Mouse (Mus musculus) spleen, adult 18-20 months (tissue): ENCODE data around the gene Cox15.

Source experiments
- DNase-seq, 2 experiments: peaks; one replicate each; pipeline ENCODE4 v3.0.0; 2022; ENCODE audit warnings: mixed read lengths in 2 of 2

The Cox15 gene

DNA sequence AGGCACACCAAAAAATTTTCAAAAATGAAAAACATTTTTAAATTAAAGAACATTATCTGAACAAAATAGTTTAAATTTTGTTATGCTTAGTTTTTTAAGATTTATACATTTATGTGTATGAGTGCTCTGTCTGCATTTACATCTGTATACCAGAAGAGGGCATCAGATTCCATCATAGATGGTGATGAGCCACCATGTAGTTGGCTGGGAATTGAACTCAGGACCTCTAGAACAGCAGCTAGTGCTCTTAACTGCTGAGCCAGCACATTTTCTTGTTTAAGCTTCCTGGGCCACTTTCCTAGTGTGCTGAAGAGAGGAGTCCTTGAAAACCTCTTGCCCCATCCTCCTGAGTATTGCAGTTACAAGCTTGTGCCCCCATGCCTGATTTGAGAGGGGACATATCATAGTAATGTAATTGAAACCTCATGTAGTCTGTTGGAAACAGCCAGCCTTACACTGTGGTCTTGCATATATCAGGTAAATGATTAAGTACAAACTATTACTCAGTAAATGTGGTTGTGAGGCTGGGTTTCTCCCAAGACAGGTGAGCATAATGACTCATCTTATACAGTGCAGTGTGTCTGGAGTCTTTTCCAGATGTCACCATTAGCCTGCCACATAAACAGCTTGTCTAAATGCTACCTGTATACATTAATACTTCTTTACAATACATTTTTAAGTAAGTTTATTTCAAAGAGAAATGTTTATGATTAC is 8.9 kb upstream of the Cox15 start:
- DNase-seq = no peak

DNA sequence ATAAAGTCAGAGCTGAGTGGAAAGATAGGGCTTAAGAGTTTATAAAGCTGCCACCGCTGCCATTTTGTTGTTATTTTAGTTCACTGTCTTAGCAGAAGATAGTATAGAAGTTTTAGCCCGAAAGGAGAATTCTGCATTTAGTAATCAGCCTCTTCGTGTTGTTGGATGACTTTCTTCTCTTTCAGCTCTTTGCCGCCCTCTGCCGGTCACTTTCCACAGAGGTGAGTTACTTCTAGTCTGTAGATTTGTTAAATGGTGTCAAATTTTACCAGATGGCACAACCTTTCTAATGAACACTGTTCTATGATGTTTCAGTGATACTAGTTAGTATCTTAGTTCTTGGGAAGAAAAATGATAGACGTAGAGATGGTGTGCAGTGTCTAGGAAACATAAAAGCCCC is 7.7 kb upstream of the Cox15 start:
- peak; percentile 52 to 79 for DNase-seq

DNA sequence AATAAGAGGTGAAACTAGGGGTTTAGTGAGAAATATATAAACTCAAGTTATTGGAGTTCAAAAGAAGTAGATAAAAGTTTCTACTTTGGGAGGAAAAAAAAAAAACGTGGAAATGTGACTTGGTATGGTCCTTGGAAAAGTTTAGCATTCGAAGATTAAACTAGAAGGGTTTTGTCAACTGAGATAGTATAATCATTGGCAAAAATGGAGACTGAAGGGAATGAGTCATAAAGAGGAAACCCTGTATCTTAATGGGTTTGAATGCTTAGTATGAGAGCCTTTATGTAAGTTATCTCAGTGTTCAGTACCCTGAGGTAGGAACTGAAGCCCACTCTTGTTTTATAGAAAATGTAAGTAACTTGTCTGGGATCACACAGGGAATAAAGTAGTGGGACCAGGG is 2.1 kb upstream of the Cox15 start:
- no peak for DNase-seq

DNA sequence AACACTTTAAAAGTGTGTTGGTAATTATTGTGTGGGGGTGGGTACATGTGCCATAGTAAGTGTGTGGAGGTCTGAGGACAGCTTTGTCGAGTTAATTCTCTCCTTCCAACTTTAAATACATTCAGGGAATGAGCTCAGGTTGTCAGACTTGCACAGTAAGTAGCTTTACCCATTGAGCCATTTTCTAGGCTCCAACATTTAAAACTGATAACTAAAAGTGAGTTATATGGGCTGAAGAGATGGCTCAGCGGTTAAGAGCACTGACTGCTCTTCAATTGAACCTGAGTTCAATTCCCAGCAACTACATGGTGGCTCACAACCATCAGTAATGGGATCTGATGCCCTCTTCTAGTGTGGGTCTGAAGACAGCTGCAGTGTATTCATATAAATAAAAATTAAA is 1.4 kb upstream of the Cox15 start:
- no peak for DNase-seq

DNA sequence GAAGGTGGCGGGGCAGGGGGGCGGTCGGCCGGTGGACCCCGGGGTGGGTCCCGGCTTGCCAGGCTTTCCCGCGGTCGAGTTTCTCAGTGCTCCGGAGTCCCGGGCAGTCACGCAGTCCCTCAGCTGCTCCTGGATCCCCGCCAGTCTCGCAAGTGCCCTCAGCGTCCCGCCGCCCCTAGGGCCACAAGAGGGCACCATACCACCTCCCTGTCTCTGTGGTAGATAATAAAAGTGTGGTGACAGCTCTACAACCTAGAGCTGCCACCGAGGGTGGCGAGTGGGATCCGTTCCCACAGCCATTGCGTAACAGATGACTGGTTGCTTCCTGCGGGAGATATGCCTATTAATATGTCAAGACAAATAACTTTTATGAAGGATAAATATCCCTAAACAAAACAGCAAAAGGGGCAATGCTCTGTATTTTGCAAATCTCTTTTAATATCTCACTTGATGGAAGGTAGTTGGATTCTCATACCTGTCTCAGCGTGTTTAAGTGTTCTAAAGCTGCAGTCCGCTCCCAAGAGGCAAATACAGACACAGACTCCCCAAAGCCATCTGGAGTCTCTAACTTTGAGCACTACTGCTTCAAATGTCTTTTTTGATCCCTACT is 531 bp upstream of the Cox15 start:
- peak; percentile 80 to 87 for DNase-seq

DNA sequence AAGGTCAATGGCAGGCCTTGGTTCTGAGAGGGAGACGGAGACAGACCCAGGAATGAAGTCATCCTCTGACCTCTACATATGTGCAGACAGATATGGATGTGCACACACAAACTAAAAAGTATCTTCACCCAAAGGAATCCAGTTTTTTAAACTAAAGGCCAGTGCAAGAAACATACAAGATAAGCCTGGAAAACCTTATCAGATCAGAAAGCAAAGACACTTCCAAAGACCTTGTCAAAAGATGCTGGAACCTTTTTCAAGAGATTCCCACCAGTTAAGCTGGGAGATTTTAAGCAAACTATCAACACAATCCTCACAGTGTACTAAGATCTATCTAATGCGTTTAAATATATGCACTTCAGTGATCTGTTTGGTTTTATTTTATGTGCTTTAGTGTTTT is 2.8 kb downstream of the Cox15 start:
- DNase-seq = no peak

DNA sequence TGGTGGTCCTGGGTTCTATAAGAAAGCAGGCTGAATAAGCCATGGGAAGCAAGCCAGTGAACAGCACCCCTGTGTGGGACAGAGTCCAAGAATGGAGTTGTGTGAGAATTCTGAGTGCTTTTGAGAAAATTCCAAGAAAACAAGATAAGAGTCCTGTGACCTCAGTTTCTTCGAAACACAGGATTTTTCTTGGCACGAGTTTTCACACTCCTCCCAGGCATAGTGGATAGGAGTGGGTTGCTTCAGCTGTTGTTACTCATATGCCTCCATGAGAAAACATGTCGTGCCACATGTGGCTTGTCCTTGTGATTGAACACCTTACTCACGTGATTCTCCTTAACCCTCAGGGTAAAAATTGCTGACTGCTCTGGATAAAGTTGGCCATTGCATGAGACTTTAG is 4.9 kb downstream of the Cox15 start:
- no peak for DNase-seq

DNA sequence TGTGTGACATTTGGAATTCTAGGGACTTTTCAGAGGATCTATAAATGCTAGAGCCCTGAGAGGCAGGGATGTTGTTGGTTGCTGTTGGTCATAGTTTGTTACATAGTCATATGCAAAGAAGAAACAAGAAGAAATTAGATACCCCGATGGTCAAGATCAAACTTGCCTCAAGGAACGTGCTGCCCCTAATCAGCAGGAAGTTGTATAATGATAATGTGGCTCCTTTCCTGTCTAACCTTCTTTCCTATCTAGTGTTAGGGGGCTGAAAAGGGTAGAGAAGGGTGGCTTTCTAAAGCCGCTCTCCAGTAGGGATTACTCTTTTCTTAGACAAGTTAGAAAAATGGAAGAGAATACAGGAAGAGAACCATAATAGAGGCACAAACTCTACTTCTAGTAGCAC is 7.1 kb downstream of the Cox15 start:
- DNase-seq = no peak

DNA sequence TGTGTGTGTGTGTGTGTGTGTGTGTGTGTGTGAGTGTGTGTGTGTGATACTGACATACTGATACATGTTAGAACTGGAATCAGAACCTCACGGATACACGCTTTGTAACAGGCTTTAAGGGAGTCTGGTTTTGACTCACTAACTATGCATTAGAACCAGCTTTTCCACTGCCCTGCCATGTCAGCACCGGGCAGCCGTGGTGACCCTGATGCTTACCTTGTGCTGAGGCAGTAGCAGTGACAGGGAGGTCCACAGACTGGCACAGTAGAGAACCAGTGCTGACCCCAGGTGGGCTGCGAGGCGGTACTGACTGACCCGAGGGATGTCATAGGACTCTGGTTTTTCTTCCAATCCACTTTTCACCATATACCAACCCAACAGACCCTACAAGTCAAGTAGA is 9.4 kb downstream of the Cox15 start:
- no peak for DNase-seq

DNA sequence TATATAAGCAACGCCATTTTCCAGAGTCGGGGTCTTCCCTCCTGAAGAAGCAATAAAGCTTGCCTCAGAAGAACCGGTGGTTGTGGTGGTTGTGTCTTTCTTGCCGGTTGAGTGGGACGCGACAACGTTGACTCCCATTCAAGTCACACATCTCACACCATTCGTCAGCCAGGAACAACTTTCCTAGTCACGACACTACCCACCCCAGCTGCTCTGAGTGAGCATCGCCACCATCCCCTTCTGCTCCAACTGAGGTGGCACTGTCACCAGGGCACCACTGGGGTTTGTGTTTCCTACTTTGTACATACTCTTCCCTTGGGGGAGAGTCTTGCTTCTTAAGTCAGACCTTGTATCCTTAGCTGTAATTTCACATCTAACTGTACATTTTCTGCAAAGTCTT is 14.4 kb downstream of the Cox15 start:
- no peak for DNase-seq

DNA sequence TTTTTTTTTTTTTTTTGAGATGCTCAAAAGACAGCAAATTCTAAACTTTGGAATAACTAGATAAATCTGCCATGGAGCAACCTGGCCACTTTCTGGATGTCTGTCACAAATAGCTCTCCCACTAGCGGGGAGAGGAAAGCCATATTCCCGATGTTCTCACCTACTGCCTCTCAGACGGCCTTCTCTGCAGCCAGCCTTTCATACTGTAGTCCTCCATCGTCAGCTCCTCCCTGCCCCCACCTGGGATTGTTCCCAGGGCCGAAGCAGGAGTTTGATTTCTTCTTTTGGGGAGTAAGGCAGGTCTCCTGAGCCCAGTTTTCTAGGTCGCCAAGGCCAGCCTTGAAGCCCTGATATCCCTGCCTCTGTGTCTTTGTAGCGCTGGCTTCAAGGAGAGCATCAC is 21.6 kb downstream of the Cox15 start:
- DNase-seq = no peak

DNA sequence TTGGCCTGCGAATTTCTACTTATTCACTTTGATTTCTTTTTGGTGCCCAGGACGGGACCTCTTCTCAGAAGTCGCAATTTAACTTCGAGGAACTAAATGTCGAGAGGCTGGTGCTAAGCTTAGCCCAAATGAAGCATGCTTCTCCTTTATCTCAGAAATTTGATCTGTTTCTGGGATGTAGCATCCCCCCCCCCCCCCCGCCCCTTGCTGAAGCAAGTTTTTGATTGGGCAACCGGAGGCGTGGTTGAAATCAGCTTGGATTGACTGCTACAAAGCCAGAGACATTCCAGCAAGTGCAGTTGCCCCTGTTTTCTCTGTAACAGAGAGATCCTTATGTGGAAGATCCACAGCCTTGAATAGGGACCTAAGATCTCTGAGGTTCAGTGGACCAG is 22.8 kb downstream of the Cox15 start:
- DNase-seq = no peak

DNA sequence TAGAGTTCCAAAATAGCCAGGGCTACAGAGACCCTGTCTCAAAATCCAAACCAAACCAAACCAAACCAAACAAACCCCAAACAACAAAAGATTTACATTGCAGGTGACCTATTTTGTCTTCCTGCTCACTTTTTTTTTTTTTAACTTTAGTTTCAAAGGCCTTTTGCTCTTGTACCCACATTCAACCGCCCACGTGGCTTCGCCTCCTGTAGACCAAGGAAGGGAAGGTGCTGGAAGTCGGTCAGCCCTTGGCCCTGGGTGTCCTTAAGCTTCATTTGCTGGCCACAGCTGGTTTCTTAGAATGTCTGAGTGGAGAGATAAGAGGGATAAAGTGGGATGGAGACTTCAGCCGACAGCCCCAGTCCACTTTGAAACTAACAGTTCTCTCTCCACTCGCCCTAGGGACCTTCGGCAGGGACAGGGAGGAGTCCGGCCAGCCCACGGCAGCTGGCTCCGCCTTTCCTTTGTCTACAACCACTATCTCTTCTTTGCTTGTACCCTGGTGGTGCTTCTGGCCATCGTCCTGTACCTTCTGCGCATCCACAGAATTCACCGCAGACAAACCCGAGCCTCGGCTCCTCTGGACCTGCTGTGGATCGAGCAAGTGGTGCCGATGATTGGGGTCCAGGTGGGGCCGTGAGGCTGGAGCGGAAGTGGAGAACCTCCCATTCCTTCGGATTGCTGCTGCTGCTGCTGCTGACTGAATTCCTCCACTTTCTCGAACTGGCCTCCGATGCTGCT is 23.3 kb downstream of the Cox15 start:
- no peak for DNase-seq

DNA sequence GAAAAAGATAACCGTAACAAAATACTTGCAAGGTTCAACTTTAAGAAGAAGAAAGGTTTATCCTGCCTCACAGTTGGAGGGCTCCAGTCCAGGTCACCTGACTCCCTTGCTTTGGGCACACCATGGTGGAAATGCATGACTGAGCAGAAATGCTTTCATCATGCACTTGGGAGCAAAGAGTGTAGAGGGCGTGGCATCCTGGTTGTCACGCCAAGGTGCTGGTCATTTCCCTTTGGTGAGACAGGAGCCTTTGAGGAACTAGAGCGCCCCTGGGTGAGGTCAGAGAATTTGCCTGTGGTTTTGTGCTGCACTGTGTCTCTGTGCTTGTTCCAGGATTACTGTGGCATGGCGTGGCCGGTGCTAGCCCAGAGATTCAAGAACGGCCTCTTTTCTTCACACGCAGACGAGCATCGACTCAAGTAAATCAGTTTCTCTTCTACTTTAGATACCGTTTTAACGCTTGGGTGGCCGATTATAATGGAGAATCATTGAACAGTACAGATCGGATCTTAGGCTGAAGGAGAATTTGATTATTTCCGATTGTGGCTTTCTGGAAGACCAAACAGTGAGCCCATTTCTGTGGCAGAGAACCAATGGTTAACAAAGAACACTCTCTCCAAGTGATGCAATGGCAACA is 26.2 kb downstream of the Cox15 start:
- peak; percentile 15 to 26 for DNase-seq

DNA sequence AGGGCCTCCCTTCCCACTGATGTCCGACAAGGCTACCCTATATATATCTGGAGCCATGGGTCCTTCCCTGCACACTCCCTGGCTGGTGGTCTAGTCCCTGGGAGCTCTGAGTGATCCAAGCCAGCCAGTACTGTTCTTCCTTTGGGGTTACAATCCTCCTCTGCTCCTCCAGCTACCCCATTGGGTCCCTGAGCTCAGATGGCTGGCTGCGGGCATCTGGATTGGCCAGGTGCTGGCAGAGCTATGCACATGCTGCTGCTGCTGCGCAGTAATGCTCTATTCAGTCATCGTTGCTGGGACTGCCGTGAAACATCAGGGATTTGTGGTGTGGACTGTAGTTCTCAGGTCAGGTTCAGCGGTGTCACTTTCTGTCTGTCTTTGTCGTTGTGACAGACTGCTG is 28.0 kb downstream of the Cox15 start:
- no peak for DNase-seq

DNA sequence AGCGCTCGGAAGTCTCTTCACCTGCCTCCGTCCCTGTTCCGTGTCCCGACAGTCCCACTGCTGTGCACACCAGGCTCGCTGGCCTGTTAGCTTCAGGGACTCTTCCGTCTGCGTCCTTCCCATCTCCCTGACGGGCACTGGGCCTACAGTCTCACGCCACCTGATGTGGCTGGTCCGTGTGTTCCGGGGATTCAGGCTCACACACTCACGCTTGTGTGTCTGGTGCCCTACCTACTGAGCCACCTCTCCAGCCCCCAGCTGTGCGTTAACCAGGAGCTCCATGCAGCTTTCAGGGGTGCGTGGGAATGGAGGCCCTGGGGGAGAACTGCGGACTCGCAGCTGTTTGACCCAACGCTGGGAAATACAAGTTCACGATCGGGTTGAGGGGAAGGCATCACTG is 28.6 kb downstream of the Cox15 start:
- no peak for DNase-seq

DNA sequence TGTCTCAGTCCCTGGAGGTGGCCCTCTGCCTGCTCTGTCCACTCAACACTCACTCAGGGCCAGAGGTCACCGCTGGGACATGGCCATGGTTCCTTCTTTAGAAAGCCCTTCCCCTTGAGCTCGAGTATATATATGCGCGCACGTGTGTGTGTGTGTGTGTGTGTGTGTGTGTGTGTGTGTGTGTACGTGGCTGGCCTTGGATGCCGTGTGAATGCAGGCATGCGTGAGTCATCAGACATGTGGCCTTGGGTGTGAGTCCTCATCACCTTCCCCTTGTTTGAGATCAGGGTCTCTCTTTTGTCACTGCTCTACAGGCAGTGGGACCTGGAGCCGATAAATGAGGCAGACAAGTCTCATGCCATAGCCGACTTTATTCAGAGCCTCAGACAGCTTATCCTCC is 29.3 kb downstream of the Cox15 start:
- no peak for DNase-seq

DNA sequence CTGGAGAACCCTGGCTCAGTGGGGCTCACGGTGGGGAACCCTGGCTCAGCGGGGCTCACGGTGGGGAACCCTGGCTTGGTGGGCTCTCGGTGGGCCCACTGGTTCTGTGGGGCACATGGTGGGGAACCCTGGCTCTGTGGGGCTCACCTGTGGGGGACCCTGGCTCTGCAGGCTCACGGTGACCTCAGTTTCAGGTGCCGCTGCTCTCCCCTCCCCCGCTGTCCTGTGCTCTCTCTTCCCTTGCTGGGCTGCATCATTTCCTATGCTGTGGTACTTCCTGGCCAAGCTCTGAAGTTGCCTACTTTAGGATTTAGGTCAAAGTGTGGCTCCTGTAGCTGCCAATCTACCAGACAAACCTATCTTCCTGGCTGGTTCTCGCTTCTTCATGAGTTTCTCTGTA is 29.9 kb downstream of the Cox15 start:
- no peak for DNase-seq

DNA sequence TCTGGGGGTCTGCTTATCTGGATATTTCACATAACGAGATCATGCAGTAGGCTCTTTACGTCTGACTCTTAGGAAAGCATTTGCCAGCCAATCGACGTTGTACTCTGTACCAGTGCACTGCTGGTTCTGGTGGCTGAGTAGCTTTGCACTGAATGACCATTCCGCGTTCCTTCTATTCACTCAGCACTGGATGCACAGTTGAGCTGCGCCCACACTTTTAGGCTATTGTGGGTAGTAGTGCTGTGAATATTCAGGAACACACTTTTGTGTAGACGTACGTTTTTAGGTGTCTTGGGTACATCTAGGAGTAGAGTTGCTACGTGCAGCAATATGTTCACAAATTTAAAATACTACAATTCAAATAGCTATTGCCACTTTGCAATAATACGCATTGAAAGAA is 32.7 kb downstream of the Cox15 start:
- no peak for DNase-seq

DNA sequence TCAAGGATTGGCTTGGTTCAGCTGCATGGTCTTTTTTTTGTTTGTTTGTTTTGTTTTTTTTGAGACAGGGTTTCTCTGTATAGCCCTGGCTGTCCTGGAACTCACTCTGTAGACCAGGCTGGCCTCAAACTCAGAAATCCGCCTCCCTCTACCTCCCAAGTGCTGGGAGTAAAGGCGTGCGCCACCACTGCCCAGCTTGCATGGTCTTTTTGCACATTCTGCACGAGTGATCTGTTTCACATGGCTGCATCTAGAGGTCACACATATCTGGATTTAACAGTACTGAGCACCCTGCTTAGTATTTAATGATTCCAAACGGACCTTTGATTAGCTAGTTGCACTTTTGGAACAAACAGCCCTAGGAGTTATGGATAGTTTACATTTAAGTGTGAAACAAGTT is 40.8 kb downstream of the Cox15 start:
- DNase-seq = peak in 1 of 2 experiments; percentile 13

DNA sequence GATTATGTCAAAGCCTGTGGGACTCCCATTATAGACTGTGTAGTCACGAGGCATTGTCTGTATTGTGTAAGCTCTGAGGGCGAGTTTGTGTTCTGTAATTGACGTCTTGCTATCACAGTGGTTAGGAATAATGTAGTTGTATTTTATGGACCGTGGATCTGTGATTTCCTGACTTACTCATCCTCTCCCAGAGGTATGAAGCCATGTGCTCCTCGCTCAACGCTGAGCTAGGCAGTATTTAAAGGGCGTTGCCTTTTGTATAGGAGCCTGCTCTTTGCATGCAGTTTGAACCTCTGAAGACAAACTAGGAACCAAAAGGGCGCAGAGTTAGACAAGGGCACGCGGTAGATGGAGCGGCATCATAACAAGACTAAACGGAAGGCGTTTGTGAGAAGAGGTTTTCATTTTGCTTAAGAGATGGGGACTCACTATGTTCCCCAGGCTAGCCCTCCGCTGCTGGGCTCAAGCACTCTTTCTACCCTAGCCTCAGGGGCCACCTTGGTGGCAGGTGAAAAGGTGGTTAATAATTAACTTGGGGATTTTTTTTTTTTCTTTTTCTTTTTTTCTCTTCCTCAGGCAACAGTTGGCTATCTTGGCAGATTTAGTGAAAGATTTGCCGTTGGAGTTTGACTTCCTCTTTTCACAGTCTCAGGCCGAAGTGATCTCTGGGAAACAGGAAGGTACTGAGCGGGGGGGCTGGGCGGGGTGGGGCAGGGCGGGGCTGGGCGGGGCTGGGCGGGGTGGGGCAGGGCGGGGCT is 41.5 kb downstream of the Cox15 start:
- DNase-seq = peak; percentile 26 to 51

DNA sequence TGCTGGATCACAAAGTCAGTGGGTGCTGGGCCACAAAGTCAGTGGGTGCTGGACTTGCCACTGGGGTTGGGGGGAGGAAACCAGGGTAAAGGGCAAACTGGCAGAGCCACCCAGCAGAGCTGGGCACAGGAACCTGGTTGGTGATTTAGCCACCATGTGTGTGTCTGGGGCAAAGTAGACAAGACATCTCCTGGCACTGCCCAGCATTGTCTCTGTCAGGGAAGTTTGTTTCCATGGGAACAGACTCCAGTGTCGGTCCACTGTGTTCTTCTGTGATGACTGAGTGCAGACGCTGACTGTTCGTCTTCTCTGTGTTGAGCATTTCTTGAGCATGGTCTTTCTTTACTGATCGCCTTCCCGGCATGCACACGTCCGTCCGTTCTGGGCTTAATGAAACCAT is 43.5 kb downstream of the Cox15 start:
- no peak for DNase-seq

DNA sequence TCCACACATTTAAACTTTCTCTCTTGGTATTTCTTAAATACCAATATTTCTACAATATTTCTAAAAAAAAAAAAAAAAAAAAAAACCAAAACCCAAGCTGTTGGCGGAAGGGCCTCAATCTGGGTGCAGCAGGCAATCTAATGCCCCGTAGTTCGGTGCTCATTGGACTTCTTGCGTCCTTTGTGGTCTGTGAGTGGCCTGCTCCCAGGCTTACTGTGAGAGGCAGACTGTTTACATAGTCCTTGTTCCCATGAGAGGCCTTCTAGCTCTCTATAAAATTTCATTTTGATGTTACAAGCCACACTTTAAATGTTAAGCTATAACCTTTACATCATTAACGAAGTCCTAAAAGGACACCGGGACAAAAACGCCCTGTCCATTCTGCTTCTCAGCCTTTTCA is 44.6 kb downstream of the Cox15 start:
- no peak for DNase-seq
